Mouse (Mus musculus): ENCODE measurements around the gene Agap3.

Agap3 gene

GRCm38 (mm10) chr5:24523806-24524205, 71.8 kb downstream of the Agap3 start:
- DNase-seq (ENCODE audit: low spot score in 2 of 2), result no peak

- no peak for DNase-seq (ENCODE audit: low spot score in 2 of 2)
Observed at GRCm38 (mm10) chr5:24524522-24524921, 72.5 kb downstream of the Agap3 start.

- DNase-seq (ENCODE audit: low spot score in 2 of 2), result no peak
Observed at GRCm38 (mm10) chr5:24525360-24526189, 73.6 kb downstream of the Agap3 start.

GRCm38 (mm10) chr5:24526190-24526888, 74.4 kb downstream of the Agap3 start:
- DNase-seq (ENCODE audit: low spot score in 2 of 2), result no peak

GRCm38 (mm10) chr5:24526889-24527230, 74.9 kb downstream of the Agap3 start, which contains the start of gene Gbx1:
Gbx1 (minus strand) TSS chr5:24527202.
- no peak for DNase-seq (ENCODE audit: low spot score in 2 of 2)

- DNase-seq (ENCODE audit: low spot score in 2 of 2), result no peak
Observed at GRCm38 (mm10) chr5:24527780-24528179, 75.8 kb downstream of the Agap3 start.

DNA sequence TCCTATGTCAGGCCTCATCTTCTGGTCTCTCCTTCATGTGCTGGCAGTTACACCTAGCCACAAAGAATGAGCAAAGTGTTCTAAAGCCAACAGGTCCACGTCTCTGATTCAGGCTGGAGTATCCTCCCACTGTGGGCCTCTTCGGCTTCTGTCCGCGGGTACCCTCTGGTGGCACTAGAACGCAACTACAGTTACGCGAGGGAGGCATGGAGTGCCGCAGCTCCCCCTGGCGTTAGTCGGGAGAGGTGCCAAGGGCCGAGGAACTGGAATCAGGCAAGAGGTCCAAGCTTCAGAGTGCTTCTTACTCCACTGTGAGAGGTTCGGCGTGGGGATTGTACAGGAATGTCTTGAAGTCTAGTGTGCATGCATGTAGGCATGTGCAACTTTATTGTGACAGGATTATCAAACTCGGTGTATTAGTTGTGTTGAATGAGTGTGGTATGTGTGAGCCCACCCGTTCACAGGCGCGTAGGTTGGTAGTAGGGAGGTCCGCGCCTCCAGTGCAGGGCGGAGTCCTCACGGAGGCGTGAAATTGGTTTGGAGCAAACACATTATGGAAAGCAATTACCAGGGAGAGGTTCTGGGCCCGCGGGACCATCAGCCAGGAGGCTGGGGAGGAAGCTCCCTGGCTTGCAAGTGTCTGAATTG, 78.2 kb downstream of the Agap3 start:
- DNase-seq (ENCODE audit: low spot score in 2 of 2), result peak; percentile 78 to 82

- no peak for DNase-seq (ENCODE audit: low spot score in 2 of 2)
Observed at GRCm38 (mm10) chr5:24533391-24533790, 81.4 kb downstream of the Agap3 start.

- no peak for DNase-seq (ENCODE audit: low spot score in 2 of 2)
Observed at GRCm38 (mm10) chr5:24534292-24534691, 82.3 kb downstream of the Agap3 start.

DNA sequence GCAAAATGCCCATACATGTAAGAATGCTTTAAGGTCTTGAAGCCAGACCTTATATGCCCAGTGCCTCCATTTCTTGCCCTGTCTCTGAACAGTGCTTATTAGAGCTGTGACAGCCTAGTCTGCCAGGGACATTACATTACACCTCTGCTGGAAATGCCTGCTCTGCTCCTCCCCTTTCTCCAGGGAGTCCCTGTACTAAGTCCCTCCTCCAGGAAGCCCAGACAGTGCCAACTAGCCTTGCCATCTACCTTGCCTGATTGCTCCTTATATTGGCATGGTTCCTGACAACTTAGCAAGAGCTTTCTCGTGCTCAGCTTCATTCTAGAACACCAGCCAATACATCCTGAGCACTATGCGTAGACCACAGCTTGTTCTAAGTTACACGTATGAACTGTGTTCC, 83.8 kb downstream of the Agap3 start:
- DNase-seq (ENCODE audit: low spot score in 2 of 2), result no peak

- DNase-seq (ENCODE audit: low spot score in 2 of 2), result no peak
Observed at GRCm38 (mm10) chr5:24536511-24536910, 84.5 kb downstream of the Agap3 start.

DNA sequence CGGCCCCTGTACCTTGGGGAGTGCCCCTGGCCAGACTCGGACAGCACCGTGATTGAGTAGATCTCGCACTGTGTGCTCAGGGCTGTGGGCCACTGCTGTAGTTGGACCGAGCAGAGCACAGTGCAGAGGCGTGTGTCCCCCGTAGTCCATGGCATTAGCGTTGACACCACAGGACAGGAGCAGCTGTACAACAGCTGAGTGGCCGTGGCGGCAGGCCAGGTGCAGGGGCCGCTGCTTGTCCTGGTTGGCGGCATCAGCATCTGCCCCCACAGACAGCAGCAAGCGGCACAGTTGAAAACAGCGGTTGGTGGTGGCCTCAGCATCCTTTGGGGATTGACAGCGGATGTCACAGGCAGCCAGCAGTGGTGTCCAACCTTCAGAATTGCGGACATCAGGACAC, 85.6 kb downstream of the Agap3 start:
- no peak for DNase-seq (ENCODE audit: low spot score in 2 of 2)

GRCm38 (mm10) chr5:24539571-24540296, 87.8 kb downstream of the Agap3 start:
- DNase-seq (ENCODE audit: low spot score in 2 of 2), result no peak

DNA sequence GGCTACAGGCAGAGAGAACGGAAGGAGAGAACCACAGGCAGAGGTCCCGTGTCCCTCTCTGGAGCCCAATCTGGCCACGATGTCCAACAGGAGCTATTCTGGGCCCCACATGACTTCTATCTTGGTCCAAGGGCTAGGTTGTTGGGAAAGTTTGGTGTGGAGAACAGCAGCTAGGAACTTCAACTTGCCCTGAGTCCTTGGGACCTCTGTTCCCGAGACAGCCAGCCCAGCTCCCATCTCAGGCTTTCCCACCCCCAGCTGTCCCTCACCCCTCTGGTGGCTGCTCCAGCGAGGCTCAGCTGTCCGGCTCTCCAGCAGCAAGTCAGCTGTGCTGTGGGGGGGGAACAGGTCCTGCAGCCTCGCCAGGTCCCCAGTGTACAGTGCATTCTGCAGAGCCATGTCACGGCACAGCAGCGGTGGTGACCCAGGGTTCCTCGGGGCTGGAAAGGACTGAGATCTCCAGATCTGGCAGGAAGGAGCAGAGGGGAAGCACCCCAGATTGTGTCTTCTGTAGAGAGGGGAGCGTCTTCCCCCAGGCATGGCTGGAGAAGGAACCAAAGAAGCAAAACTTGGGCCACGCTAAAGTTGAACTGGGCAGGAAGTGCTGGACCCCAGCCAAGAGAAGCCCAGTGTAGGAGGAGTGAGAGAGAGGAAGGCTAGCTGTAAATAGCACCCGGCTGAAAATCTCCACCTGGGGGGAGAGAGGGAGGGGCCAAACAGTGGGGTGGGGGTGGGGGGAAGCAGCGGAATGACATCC, 88.6 kb downstream of the Agap3 start, which contains the start of gene Asb10:
Gene Asb10, minus strand, starts transcription at position 592 of the 757 bp plus-strand sequence.
- DNase-seq (ENCODE audit: low spot score in 2 of 2), result peak; percentile 23 to 37

- DNase-seq (ENCODE audit: low spot score in 2 of 2), result no peak
Observed at GRCm38 (mm10) chr5:24541144-24541569, 89.2 kb downstream of the Agap3 start.

- no peak for DNase-seq (ENCODE audit: low spot score in 2 of 2)
Observed at GRCm38 (mm10) chr5:24542643-24543042, 90.7 kb downstream of the Agap3 start.

DNA sequence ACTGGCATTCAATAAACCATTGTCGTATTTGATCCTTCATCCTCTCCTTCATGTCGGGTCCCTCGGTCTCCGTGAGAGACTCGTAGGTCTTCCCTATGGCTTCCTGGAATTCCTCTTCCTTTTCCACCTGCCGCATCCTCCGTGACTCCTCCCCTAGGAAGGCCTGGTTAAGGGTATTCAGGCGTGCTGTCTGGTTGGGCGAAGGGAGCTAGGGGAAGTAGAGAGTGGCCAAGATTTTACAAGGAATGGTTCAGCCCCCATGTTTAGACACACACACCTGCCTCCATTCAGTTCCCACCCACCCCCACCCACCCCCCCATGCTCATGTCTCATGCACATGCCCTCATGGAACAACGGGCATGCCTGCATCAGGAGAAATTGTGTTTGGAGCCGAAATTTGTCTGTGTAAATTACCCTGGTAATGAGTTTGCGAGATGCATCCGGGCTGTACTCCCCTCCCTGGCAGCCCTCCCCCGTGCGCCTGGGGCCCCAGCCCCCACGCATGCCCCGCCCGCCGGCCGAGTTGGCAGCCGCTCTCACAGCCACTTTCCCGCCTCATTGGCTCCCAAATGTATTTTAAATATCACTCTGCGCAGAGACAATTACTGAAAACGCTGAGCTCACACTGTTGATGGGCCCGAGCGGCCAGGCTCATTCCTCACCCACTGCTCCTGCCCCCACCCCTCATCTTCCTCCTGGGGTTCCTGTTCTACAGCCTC, 98.8 kb downstream of the Agap3 start:
- peak; percentile 28 to 43 for DNase-seq (ENCODE audit: low spot score in 2 of 2)

DNA sequence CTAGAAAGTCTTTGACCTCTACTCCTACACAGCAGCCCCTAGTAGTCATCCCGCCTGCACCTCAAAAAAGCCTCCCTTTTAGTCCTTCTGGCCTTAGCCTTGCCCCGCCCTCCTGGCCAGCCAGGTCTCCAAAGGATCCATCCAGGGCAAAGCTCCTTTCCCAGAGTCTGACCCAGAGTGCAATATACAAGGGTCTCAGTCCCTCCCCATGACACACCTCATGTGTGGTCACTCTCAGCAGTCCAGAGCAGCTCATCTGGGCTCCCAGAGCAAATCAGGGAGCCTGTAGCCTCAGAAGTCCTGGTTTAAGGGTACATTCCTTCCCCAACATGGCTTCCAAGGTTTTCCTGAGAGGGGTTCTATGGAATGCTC, 99.3 kb downstream of the Agap3 start:
- no peak for DNase-seq (ENCODE audit: low spot score in 2 of 2)

Measured in right cerebral cortex, postnatal 36 days (tissue).